ENCODE assay signal across 9 mouse cellular contexts in the genomic region with DNA sequence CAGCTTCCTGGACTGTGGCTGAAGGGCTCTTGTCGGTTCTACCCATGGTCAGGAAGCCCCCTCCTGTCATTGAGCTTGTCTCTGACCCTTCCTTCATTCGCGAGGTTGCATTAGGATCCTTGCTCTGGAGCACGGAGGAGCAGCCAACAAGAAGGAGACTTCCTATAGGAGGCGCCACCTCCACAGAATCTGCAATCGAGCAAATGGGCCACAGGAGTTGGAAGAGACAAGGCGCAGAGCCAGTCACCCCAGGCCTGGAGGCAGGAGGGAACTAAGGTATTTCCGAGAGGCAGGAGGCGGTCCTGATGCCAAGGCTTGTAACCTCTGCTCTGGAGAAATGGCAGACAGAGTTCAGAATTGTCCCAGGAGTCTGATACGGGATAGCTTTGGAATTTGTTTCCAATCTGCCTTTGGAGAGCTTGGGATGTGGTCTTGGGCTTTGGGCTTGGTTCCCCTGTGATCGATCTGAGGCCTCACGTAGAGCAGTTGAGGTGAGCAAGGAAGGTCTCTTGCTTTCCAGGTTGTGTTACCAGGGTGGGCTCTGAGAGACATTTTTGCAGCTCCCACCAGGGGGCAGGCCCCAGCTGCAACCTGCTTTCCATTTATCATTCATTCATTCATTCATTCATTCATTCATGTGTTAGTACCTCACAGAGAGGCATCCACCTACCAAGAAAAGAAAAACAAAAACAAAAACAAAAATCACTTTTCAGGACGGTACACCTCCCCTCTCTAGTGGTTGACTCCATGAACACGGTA. TPM values are rescaled to one million over a fixed set of nuclear protein-coding genes. Genes with fewer than 3 reads are reported as not detected.
DNase-seq lines count a peak whose midpoint lies in the region; ATAC-seq and TF ChIP-seq lines count a peak whose summit lies in the region.
"Had no signal": no experiment of that assay in that cellular context is flagged by ENCODE, and none has a peak within 500 bp of the region (broad histone marks: within the 10 kb centered on the region; RNA-seq: fewer than 3 reads in every experiment).

No protein-coding gene starts in this region.

- peak; percentile 25 for DNase-seq in forebrain, postnatal 0 days
- peak; percentile 54 for DNase-seq in midbrain, embryonic 10.5 days (ENCODE audit: low spot score)
- peak; percentile 66 for DNase-seq in thymus, postnatal 0 days (ENCODE audit: low spot score)
- DNase-seq in heart, adult 11 months, result no peak
- no peak for DNase-seq in heart, postnatal 25 days (ENCODE audit: low spot score)

- no peak overlapping the region for H3K4me3 ChIP-seq in forebrain, postnatal 0 days (ENCODE audit: low read depth, low read length)
- no peak overlapping the region for H3K4me3 ChIP-seq in forebrain, embryonic 12.5 days (replicated peaks)
- no peak overlapping the region for H3K4me3 ChIP-seq in midbrain, embryonic 10.5 days
- H3K4me3 ChIP-seq in midbrain, embryonic 13.5 days (replicated peaks), result no peak overlapping the region

- no peak overlapping the region for H3K9ac ChIP-seq in forebrain, postnatal 0 days
- no peak overlapping the region for H3K9ac ChIP-seq in forebrain, embryonic 12.5 days
- no peak overlapping the region for H3K9ac ChIP-seq in midbrain, embryonic 13.5 days (replicated peaks)

- peaks cover 26% of the 10 kb centered on the region for H3K4me1 ChIP-seq in forebrain, postnatal 0 days (ENCODE audit: insufficient read depth)
- peaks cover 36% of the 10 kb centered on the region for H3K4me1 ChIP-seq in forebrain, embryonic 12.5 days
- peaks cover 50% of the 10 kb centered on the region for H3K4me1 ChIP-seq in midbrain, embryonic 10.5 days
- peaks cover 34% of the 10 kb centered on the region for H3K4me1 ChIP-seq in midbrain, embryonic 13.5 days (replicated peaks)

- H3K36me3 ChIP-seq in forebrain, postnatal 0 days (ENCODE audit: insufficient read depth), result no peaks in the 10 kb centered on the region
- H3K36me3 ChIP-seq in forebrain, embryonic 12.5 days (replicated peaks), result no peaks in the 10 kb centered on the region
- H3K36me3 ChIP-seq in midbrain, embryonic 10.5 days, result no peaks in the 10 kb centered on the region
- H3K36me3 ChIP-seq in midbrain, embryonic 13.5 days, result no peaks in the 10 kb centered on the region

- no peak overlapping the region for H3K27ac ChIP-seq in forebrain, postnatal 0 days (ENCODE audit: low read depth, low read length)
- no peak overlapping the region for H3K27ac ChIP-seq in forebrain, embryonic 12.5 days
- H3K27ac ChIP-seq in midbrain, embryonic 10.5 days (replicated peaks), result no peak overlapping the region
- no peak overlapping the region for H3K27ac ChIP-seq in midbrain, embryonic 13.5 days

- WGBS in forebrain, postnatal 0 days, result 56% methylated on average over 14 of the region's 14 CpGs
- 55% methylated on average over 14 of the region's 14 CpGs for WGBS in forebrain, embryonic 12.5 days
- WGBS in midbrain, embryonic 10.5 days, result 47% methylated on average over 14 of the region's 14 CpGs
- 54% methylated on average over 14 of the region's 14 CpGs for WGBS in midbrain, embryonic 13.5 days

- no peaks in the 10 kb centered on the region for H3K9me3 ChIP-seq in forebrain, postnatal 0 days (ENCODE audit: low read length)
- H3K9me3 ChIP-seq in forebrain, embryonic 12.5 days, result no peaks in the 10 kb centered on the region
- no peaks in the 10 kb centered on the region for H3K9me3 ChIP-seq in midbrain, embryonic 10.5 days (replicated peaks)
- H3K9me3 ChIP-seq in midbrain, embryonic 13.5 days, result no peaks in the 10 kb centered on the region

- TF ChIP-seq CTCF in forebrain, postnatal 0 days (IDR thresholded peaks at IDR 0.05; ENCODE audit: low read depth), result peak; percentile 44

- H3K4me2 ChIP-seq in forebrain, postnatal 0 days (ENCODE audit: low read depth), result no peak overlapping the region
- no peak overlapping the region for H3K4me2 ChIP-seq in forebrain, embryonic 12.5 days
- H3K4me2 ChIP-seq in midbrain, embryonic 13.5 days (replicated peaks), result no peak overlapping the region

- no peak for ATAC-seq in forebrain, postnatal 0 days
- ATAC-seq in forebrain, embryonic 12.5 days (ENCODE audit: low FRiP score), result no peak
- ATAC-seq in midbrain, embryonic 13.5 days, result no peak
- 0 out of 2 replicates have a peak, but pooled peaks have one; percentile 30 for ATAC-seq in common myeloid progenitor, adult 5-6 weeks (replicated peaks; ENCODE audit: low read depth, poor library complexity, severe bottlenecking)
- ATAC-seq: Patski had no signal

- 0 out of 2 replicates have a peak, but pooled peaks cover 5% of the 10 kb centered on the region for H3K27me3 ChIP-seq in forebrain, postnatal 0 days (ENCODE audit: insufficient read depth, low read length)
- H3K27me3 ChIP-seq in forebrain, embryonic 12.5 days, result peaks cover 37% of the 10 kb centered on the region
- peaks cover 51% of the 10 kb centered on the region for H3K27me3 ChIP-seq in midbrain, embryonic 10.5 days (ENCODE audit: low read depth, poor library complexity, severe bottlenecking)
- H3K27me3 ChIP-seq in midbrain, embryonic 13.5 days, result peaks cover 5% of the 10 kb centered on the region; the same call in 1 of the 2 replicates

- intact Hi-C loops in heart, postnatal 25 days (cut with DNase I), result no loop called here

RNA-seq across cellular contexts. Expression of gene Rab11fip4, which starts 1.5 kb away (rescaled TPM):
- total RNA-seq in forebrain, postnatal 0 days (2014; rRNA removed), result 80.9 and 86.2 TPM in 2 replicates
- polyA plus RNA-seq in forebrain, postnatal 0 days (2015; fragmentation: Nextera tagmentation; extraction: Ambion mirVana), result 18.7 and 21.7 TPM in 2 replicates
- 25.6 and 26.8 TPM in 2 replicates for polyA plus RNA-seq in forebrain, embryonic 12.5 days (2016; fragmentation: Nextera tagmentation; extraction: Ambion mirVana)
- polyA plus RNA-seq in midbrain, embryonic 10.5 days (2016; fragmentation: Nextera tagmentation; extraction: Ambion mirVana), result 18.6 and 23.4 TPM in 2 replicates
- polyA plus RNA-seq in midbrain, embryonic 13.5 days (2015; fragmentation: Nextera tagmentation; extraction: Ambion mirVana), result 21.8 and 22.2 TPM in 2 replicates
- total RNA-seq in common myeloid progenitor, adult 5-6 weeks (2017), result 1.5 and 1.9 TPM in 2 replicates
- 8.4 and 8.6 TPM in 2 replicates for polyA plus RNA-seq in thymus, postnatal 0 days (2015; fragmentation: Nextera tagmentation; extraction: Ambion mirVana)
- total RNA-seq in heart, postnatal 25 days (2021), result under 1 TPM; 0.06 to 0.29 TPM

RNA-seq across cellular contexts. Expression of gene Evi2a, which starts 59.1 kb away (rescaled TPM):
- total RNA-seq in forebrain, postnatal 0 days (2014; rRNA removed), result 2.5 and 2.8 TPM in 2 replicates
- 2.5 and 4.6 TPM in 2 replicates for polyA plus RNA-seq in forebrain, postnatal 0 days (2015; fragmentation: Nextera tagmentation; extraction: Ambion mirVana)
- 2.9 and 3.0 TPM in 2 replicates for polyA plus RNA-seq in forebrain, embryonic 12.5 days (2016; fragmentation: Nextera tagmentation; extraction: Ambion mirVana)
- polyA plus RNA-seq in midbrain, embryonic 10.5 days (2016; fragmentation: Nextera tagmentation; extraction: Ambion mirVana), result 1.7 and 2.7 TPM in 2 replicates
- 2.1 and 3.1 TPM in 2 replicates for polyA plus RNA-seq in midbrain, embryonic 13.5 days (2015; fragmentation: Nextera tagmentation; extraction: Ambion mirVana)
- 13.5 and 21.6 TPM in 2 replicates for total RNA-seq in common myeloid progenitor, adult 5-6 weeks (2017)
- polyA plus RNA-seq in thymus, postnatal 0 days (2015; fragmentation: Nextera tagmentation; extraction: Ambion mirVana), result 11.1 and 11.7 TPM in 2 replicates
- 1 to 10 TPM; 1.9 to 2.8 TPM for total RNA-seq in heart, postnatal 25 days (2021)

RNA-seq across cellular contexts. Expression of gene Evi2, which starts 59.1 kb away (rescaled TPM):
- not detected in 2 replicates for total RNA-seq in forebrain, postnatal 0 days (2014; rRNA removed)
- polyA plus RNA-seq in forebrain, postnatal 0 days (2015; fragmentation: Nextera tagmentation; extraction: Ambion mirVana), result 0.05 TPM in 1 of 2 replicates, not detected in the other
- 1.0 and 1.1 TPM in 2 replicates for polyA plus RNA-seq in forebrain, embryonic 12.5 days (2016; fragmentation: Nextera tagmentation; extraction: Ambion mirVana)
- 0.92 and 1.5 TPM in 2 replicates for polyA plus RNA-seq in midbrain, embryonic 10.5 days (2016; fragmentation: Nextera tagmentation; extraction: Ambion mirVana)
- polyA plus RNA-seq in midbrain, embryonic 13.5 days (2015; fragmentation: Nextera tagmentation; extraction: Ambion mirVana), result 0.62 and 1.1 TPM in 2 replicates
- total RNA-seq in common myeloid progenitor, adult 5-6 weeks (2017), result 3.2 and 6.3 TPM in 2 replicates
- polyA plus RNA-seq in thymus, postnatal 0 days (2015; fragmentation: Nextera tagmentation; extraction: Ambion mirVana), result 1.7 and 2.4 TPM in 2 replicates
- under 1 TPM in 1 of 2 experiments, not detected in 1; 0.08 TPM for total RNA-seq in heart, postnatal 25 days (2021)
- polyA plus RNA-seq: Patski had no signal

Comparison
In these comparisons a context has a peak if more than half of its experiments do, and no peak if none do; other contexts are left out.
1. DNase-seq: peak in forebrain, postnatal 0 days (single experiment), midbrain, embryonic 10.5 days (single experiment) and thymus, postnatal 0 days (single experiment); none in heart, adult 11 months (single experiment) and heart, postnatal 25 days (single experiment).